Mouse (Mus musculus) lung, adult 2 months (tissue): ENCODE data around the gene Elmo1. TPM values are rescaled to one million over a fixed set of nuclear protein-coding genes. Genes with fewer than 3 reads are reported as not detected.

ENCODE experiments used
- DNase-seq: peaks from one replicate; pipeline ENCODE4 v3.0.0; 2022
- H3K4me1 ChIP-seq: fragments of 200-500 bp; 2 replicates; pipeline ENCODE4 v1.6.1; 2011; ENCODE audit warnings: low read length; ENCODE audit not compliant: control insufficient read depth, insufficient read depth
- H3K4me3 ChIP-seq: fragments of 200-500 bp; replicated peaks from 2 replicates; pipeline ENCODE3; 2011; ENCODE audit warnings: low read depth, mild to moderate bottlenecking, control low read depth, low read length; ENCODE audit errors: extremely low read depth
- CTCF ChIP-seq: fragments of 200-500 bp; IDR thresholded peaks from 2 replicates; pipeline ENCODE4 v1.5.1; 2011; ENCODE audit warnings: mild to moderate bottlenecking, low read length, control low read depth; ENCODE audit not compliant: insufficient read depth
- POLR2A ChIP-seq: fragments of 200-500 bp; IDR thresholded peaks from 2 replicates; pipeline ENCODE4 v1.6.1; 2011; ENCODE audit warnings: low read depth, mild to moderate bottlenecking, control low read depth, low read length, borderline replicate concordance; ENCODE audit errors: extremely low read depth
- WGBS: fragments of 180-500 bp; shearing (Covaris S2); methylation state at CpG from one replicate; pipeline ENCODE4 v1.1.7; 2018; 5-methylcytosine and 5-hydroxymethylcytosine counted together
- polyA plus RNA-seq: library from polyadenylated mRNA; depleted of rRNA; stranded (reverse); fragments of >200 nt; gene quantifications from 2 replicates; pipeline ENCODE4 v1.2.3, GENCODE M21; 2012

The Elmo1 gene
- polyA plus RNA-seq, 1 experiment = 28.3 TPM

- Histone ChIP-seq H3K4me1 (peaks cover 16% of the 10 kb centered on the region), H3K4me3 (no peak overlapping the region)
- TF ChIP-seq CTCF (no peak), POLR2A (no peak)
- peak; percentile 51 for DNase-seq
- 16% methylated on average over 11 of the region's 11 CpGs for WGBS
These were observed 141.7 kb downstream of the Elmo1 start for GRCm38 (mm10) chr13:20231837-20232728.

DNA sequence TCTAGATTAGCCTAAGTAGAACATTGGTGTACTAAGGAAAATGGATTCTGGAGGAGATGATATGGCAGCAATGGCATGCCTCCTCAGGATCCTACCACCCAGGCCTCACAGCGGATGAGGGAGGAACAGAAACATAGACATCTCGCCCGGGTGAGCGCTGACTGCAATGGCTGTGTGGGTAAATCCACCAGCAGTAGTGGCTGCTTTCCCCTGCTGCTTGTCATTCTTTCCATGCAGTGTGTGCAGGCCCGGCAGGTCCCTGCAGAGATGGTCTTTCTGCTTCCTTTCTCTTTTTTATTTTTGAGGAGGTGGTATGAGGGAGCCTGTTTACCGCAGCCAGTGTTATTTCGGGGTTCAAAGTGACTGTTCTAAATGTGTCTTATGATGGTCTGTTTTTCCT, 143.3 kb downstream of the Elmo1 start:
- H3K4me1 ChIP-seq = peaks cover 20% of the 10 kb centered on the region
- 90% methylated on average over 7 of the region's 7 CpGs for WGBS
- DNase-seq = no peak
- H3K4me3 ChIP-seq = no peak overlapping the region
- TF ChIP-seq CTCF = no peak
- no peak for TF ChIP-seq POLR2A

DNA sequence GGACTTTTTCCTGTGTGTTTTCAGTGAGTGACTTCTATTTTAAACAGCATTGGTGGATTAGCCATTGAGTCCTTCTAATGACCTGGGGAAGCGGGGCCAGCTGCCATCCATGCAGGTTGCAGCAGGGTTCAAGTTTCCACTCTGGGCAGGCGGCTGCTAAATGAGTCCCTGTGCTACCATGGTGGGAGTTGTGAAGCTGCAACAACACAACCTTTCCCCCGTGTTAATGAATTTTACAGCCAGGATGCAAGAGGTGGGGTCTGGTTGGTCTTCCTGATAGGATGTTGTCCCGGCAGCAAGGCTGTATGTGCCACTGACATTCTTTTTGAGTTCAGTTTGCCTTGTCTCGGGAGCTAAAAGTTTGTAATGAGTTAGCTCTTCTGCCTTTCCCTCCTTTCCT, 147.2 kb downstream of the Elmo1 start:
- WGBS = 62% methylated on average over 5 of the region's 5 CpGs
- no peak for DNase-seq
- Histone ChIP-seq H3K4me3 (no peak overlapping the region), H3K4me1 (peaks cover 12% of the 10 kb centered on the region)
- no peak for TF ChIP-seq CTCF

- no peak for TF ChIP-seq CTCF
- no peak for TF ChIP-seq POLR2A
- 47% methylated on average over 3 of the region's 3 CpGs for WGBS
- H3K4me3 ChIP-seq = no peak overlapping the region
- DNase-seq = no peak
- H3K4me1 ChIP-seq = peaks cover 10% of the 10 kb centered on the region
These were observed 147.8 kb downstream of the Elmo1 start for GRCm38 (mm10) chr13:20238146-20238545.

GRCm38 (mm10) chr13:20238743-20239142, 148.3 kb downstream of the Elmo1 start:
- Histone ChIP-seq H3K4me3 (no peak overlapping the region), H3K4me1 (peaks cover 10% of the 10 kb centered on the region)
- WGBS = 70% methylated on average over 3 of the region's 3 CpGs
- DNase-seq = no peak
- TF ChIP-seq CTCF = no peak
- TF ChIP-seq POLR2A = no peak

DNA sequence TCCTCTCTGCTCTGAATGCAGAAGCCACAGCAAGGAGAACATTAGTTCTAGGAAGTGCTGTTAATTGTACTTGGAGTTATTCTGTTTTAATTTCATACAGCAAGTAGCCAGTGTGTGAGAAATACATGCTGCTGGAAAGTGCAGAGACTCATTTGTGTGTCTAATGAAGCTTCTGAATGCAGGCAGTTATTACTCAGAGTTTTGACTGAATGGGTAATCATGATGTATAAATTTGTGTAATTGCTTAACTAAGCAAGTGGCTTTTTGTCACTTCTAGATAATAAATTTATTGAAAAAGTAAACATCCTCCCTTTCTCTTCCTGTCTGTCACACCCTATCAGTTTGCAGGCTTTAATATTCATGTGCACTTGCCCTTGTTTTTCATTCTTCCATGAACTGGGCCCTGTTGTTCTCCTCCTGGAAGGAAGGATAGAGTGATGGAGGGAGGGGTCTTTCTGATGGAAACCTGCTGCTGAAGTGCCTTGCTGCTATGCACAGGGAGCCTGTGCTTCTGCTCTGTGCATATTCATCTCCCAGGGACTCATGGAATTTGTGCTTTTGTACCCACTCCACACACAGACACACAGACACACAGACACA, 159.8 kb downstream of the Elmo1 start:
- TF ChIP-seq POLR2A (no peak), CTCF (no peak)
- no peak overlapping the region for H3K4me3 ChIP-seq
- no peaks in the 10 kb centered on the region for H3K4me1 ChIP-seq
- no peak for DNase-seq

DNA sequence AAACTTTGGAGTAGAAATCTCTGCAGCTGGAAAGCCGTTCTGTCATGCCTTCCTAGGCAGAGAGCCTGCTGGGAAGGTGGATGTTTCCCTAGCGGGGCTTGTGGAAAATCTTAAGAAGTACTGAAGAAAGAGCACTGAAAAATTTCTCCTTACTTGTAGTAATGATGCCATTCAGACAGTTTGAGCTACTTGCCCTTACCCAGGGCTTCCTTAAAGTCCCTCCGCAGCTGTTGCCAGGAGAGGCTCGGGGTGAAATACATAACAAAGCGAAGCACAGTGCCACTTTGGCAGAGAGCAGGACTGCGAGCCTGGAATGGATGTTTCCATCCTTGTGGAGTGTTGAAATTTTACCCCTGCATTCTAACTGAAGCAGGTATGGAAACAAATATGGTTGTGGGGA, 164.5 kb downstream of the Elmo1 start:
- DNase-seq = no peak
- no peak for TF ChIP-seq POLR2A
- TF ChIP-seq CTCF = no peak
- WGBS = 35% methylated on average over 6 of the region's 6 CpGs
- Histone ChIP-seq H3K4me1 (no peaks in the 10 kb centered on the region; the same call in 1 of the 2 replicates), H3K4me3 (no peak overlapping the region)

DNA sequence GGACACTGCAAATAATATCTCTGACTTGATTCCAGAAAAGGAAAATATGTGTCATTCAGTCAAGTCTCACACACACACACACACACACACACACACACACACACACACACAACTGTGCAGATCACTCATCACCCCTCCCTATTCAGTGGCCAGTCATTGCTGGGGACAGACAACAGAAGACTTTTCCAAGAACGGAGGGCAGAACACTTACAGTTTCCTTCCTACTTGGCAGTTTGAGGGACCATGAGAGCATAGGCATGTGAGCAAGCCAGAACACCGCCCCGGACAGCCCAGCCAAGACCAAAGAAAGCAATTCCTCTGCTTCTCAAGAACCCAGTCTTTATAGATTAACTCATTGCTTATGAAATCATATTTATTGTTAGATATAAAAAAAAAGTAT, 165.0 kb downstream of the Elmo1 start:
- WGBS = 28% methylated on average over 3 of the region's 3 CpGs
- H3K4me3 ChIP-seq = no peak overlapping the region
- no peak for DNase-seq
- no peak for TF ChIP-seq POLR2A
- TF ChIP-seq CTCF = no peak
- H3K4me1 ChIP-seq = no peaks in the 10 kb centered on the region; the same call in 1 of the 2 replicates

GRCm38 (mm10) chr13:20256613-20257012, 166.2 kb downstream of the Elmo1 start:
- DNase-seq = no peak
- 92% methylated on average over 4 of the region's 4 CpGs for WGBS
- TF ChIP-seq POLR2A = no peak
- no peak for TF ChIP-seq CTCF

More at GRCm38 (mm10) chr13:20256613-20257012, 166.2 kb downstream of the Elmo1 start:
- no peaks in the 10 kb centered on the region; the same call in 1 of the 2 replicates for H3K4me1 ChIP-seq
- no peak overlapping the region for H3K4me3 ChIP-seq
